Mouse (Mus musculus): ENCODE data around the gene Cdx4. TPM values are rescaled to one million over a fixed set of nuclear protein-coding genes. Genes with fewer than 3 reads are reported as not detected.

Cdx4 gene
- 0.10 TPM in 1 of 2 replicates, not detected in the other for polyA plus RNA-seq (2015; fragmentation: Nextera tagmentation; extraction: Ambion mirVana)

- H3K27me3 ChIP-seq (ENCODE audit: control insufficient read depth, insufficient read depth, low read depth, low read length), result peaks cover 52% of the 10 kb centered on the region
- H3K27ac ChIP-seq (ENCODE audit: low read length), result no peak within 1 kb of the TSS
- peak within 1 kb of the TSS; percentile 11; the same call in 1 of the 2 replicates for H3K4me2 ChIP-seq (ENCODE audit: low read depth, low read length)
- no peak within 1 kb of the TSS for H3K9ac ChIP-seq (ENCODE audit: low read length)
- peak within 1 kb of the TSS; percentile 18 for H3K4me3 ChIP-seq (ENCODE audit: low read length)
- H3K4me1 ChIP-seq (replicated peaks; ENCODE audit: control insufficient read depth, insufficient read depth, low read length), result no peaks in the 10 kb centered on the region
- H3K9me3 ChIP-seq (ENCODE audit: control insufficient read depth, low read length), result no peaks in the 10 kb centered on the region
- no peak for ATAC-seq (ENCODE audit: low read depth)
- WGBS, result 10% methylated on average over 13 of the region's 13 CpGs
- H3K36me3 ChIP-seq (ENCODE audit: control insufficient read depth, insufficient read depth, low read length), result no peaks in the 10 kb centered on the region
These were observed at the start of gene Cdx4 for GRCm38 (mm10) chrX:103321146-103321545. Gene Cdx4, plus strand, starts transcription at chrX:103321398.

- no peaks in the 10 kb centered on the region for H3K4me1 ChIP-seq (replicated peaks; ENCODE audit: control insufficient read depth, insufficient read depth, low read length)
- peaks cover 2% of the 10 kb centered on the region; the same call in 1 of the 2 replicates for H3K27me3 ChIP-seq (ENCODE audit: control insufficient read depth, insufficient read depth, low read depth, low read length)
- H3K36me3 ChIP-seq (ENCODE audit: control insufficient read depth, insufficient read depth, low read length), result no peaks in the 10 kb centered on the region
- no peak overlapping the region for H3K4me2 ChIP-seq (ENCODE audit: low read depth, low read length)
- no peak overlapping the region for H3K4me3 ChIP-seq (ENCODE audit: low read length)
- WGBS, result 84% methylated on average over 4 of the region's 5 CpGs
- no peak overlapping the region for H3K9ac ChIP-seq (ENCODE audit: low read length)
- no peak overlapping the region for H3K27ac ChIP-seq (ENCODE audit: low read length)
- no peaks in the 10 kb centered on the region for H3K9me3 ChIP-seq (ENCODE audit: control insufficient read depth, low read length)
- ATAC-seq (ENCODE audit: low read depth), result no peak
These were observed 46.9 kb upstream of the Cdx4 start for GRCm38 (mm10) chrX:103274325-103274724.

- Histone ChIP-seq H3K4me3 (ENCODE audit: low read length) (no peak overlapping the region), H3K9ac (ENCODE audit: low read length) (no peak overlapping the region), H3K4me1 (replicated peaks; ENCODE audit: control insufficient read depth, insufficient read depth, low read length) (no peaks in the 10 kb centered on the region; the same call in none of the 2 replicates), H3K27ac (ENCODE audit: low read length) (peak overlapping the region; percentile 59), H3K9me3 (ENCODE audit: control insufficient read depth, low read length) (no peaks in the 10 kb centered on the region), H3K27me3 (ENCODE audit: control insufficient read depth, insufficient read depth, low read depth, low read length) (peaks cover 15% of the 10 kb centered on the region), H3K36me3 (ENCODE audit: control insufficient read depth, insufficient read depth, low read length) (no peaks in the 10 kb centered on the region), H3K4me2 (ENCODE audit: low read depth, low read length) (no peak overlapping the region)
- peak; percentile 81 for ATAC-seq (ENCODE audit: low read depth)
- WGBS, result 24% methylated on average over 4 of the region's 4 CpGs
These were observed 34.1 kb upstream of the Cdx4 start for GRCm38 (mm10) chrX:103286899-103287722.

- Histone ChIP-seq H3K27me3 (ENCODE audit: control insufficient read depth, insufficient read depth, low read depth, low read length) (peaks cover 15% of the 10 kb centered on the region), H3K9me3 (ENCODE audit: control insufficient read depth, low read length) (no peaks in the 10 kb centered on the region), H3K4me3 (ENCODE audit: low read length) (no peak overlapping the region), H3K36me3 (ENCODE audit: control insufficient read depth, insufficient read depth, low read length) (no peaks in the 10 kb centered on the region), H3K4me2 (ENCODE audit: low read depth, low read length) (no peak overlapping the region), H3K9ac (ENCODE audit: low read length) (no peak overlapping the region), H3K4me1 (replicated peaks; ENCODE audit: control insufficient read depth, insufficient read depth, low read length) (no peaks in the 10 kb centered on the region; the same call in none of the 2 replicates), H3K27ac (ENCODE audit: low read length) (peak overlapping the region; percentile 43)
- WGBS, result 35% methylated on average over 10 of the region's 10 CpGs
- ATAC-seq (ENCODE audit: low read depth), result no peak
These were observed 33.3 kb upstream of the Cdx4 start for GRCm38 (mm10) chrX:103287846-103288377.

- Histone ChIP-seq H3K36me3 (ENCODE audit: control insufficient read depth, insufficient read depth, low read length) (no peaks in the 10 kb centered on the region), H3K4me3 (ENCODE audit: low read length) (0 out of 2 replicates have a peak overlapping the region, but pooled peaks have one; percentile 9), H3K4me2 (ENCODE audit: low read depth, low read length) (peak overlapping the region; percentile 48), H3K27me3 (ENCODE audit: control insufficient read depth, insufficient read depth, low read depth, low read length) (peaks cover 15% of the 10 kb centered on the region), H3K27ac (ENCODE audit: low read length) (no peak overlapping the region), H3K9ac (ENCODE audit: low read length) (no peak overlapping the region), H3K4me1 (replicated peaks; ENCODE audit: control insufficient read depth, insufficient read depth, low read length) (no peaks in the 10 kb centered on the region; the same call in none of the 2 replicates), H3K9me3 (ENCODE audit: control insufficient read depth, low read length) (no peaks in the 10 kb centered on the region)
- ATAC-seq (ENCODE audit: low read depth), result peak; percentile 74
- WGBS, result 18% methylated on average over 25 of the region's 25 CpGs
These were observed 32.5 kb upstream of the Cdx4 start for GRCm38 (mm10) chrX:103288485-103289330.

- H3K4me3 ChIP-seq (ENCODE audit: low read length), result no peak overlapping the region
- WGBS, result 53% methylated on average over 4 of the region's 4 CpGs
- no peak overlapping the region for H3K9ac ChIP-seq (ENCODE audit: low read length)
- ATAC-seq (ENCODE audit: low read depth), result no peak
- no peak overlapping the region for H3K27ac ChIP-seq (ENCODE audit: low read length)
- H3K36me3 ChIP-seq (ENCODE audit: control insufficient read depth, insufficient read depth, low read length), result no peaks in the 10 kb centered on the region
- H3K27me3 ChIP-seq (ENCODE audit: control insufficient read depth, insufficient read depth, low read depth, low read length), result peaks cover 9% of the 10 kb centered on the region
- no peaks in the 10 kb centered on the region for H3K9me3 ChIP-seq (ENCODE audit: control insufficient read depth, low read length)
- H3K4me1 ChIP-seq (replicated peaks; ENCODE audit: control insufficient read depth, insufficient read depth, low read length), result no peaks in the 10 kb centered on the region
- H3K4me2 ChIP-seq (ENCODE audit: low read depth, low read length), result no peak overlapping the region
These were observed 22.3 kb upstream of the Cdx4 start for GRCm38 (mm10) chrX:103298937-103299336.

- no peak for ATAC-seq (ENCODE audit: low read depth)
- Histone ChIP-seq H3K4me1 (replicated peaks; ENCODE audit: control insufficient read depth, insufficient read depth, low read length) (no peaks in the 10 kb centered on the region), H3K9ac (ENCODE audit: low read length) (no peak overlapping the region)
These were observed 12.9 kb upstream of the Cdx4 start for GRCm38 (mm10) chrX:103308262-103308661.

GRCm38 (mm10) chrX:103311723-103312122 lies 9.5 kb upstream of the Cdx4 start:
- Histone ChIP-seq H3K9ac (ENCODE audit: low read length) (no peak overlapping the region), H3K27ac (ENCODE audit: low read length) (no peak overlapping the region), H3K9me3 (ENCODE audit: control insufficient read depth, low read length) (no peaks in the 10 kb centered on the region), H3K4me3 (ENCODE audit: low read length) (no peak overlapping the region), H3K4me1 (replicated peaks; ENCODE audit: control insufficient read depth, insufficient read depth, low read length) (no peaks in the 10 kb centered on the region), H3K36me3 (ENCODE audit: control insufficient read depth, insufficient read depth, low read length) (no peaks in the 10 kb centered on the region), H3K4me2 (ENCODE audit: low read depth, low read length) (no peak overlapping the region), H3K27me3 (ENCODE audit: control insufficient read depth, insufficient read depth, low read depth, low read length) (peaks cover 5% of the 10 kb centered on the region; the same call in 1 of the 2 replicates)
- WGBS, result 83% methylated on average over 3 of the region's 3 CpGs
- no peak for ATAC-seq (ENCODE audit: low read depth)

More at GRCm38 (mm10) chrX:103308262-103308661, 12.9 kb upstream of the Cdx4 start:
- Histone ChIP-seq H3K9me3 (ENCODE audit: control insufficient read depth, low read length) (no peaks in the 10 kb centered on the region), H3K4me2 (ENCODE audit: low read depth, low read length) (no peak overlapping the region), H3K4me3 (ENCODE audit: low read length) (no peak overlapping the region), H3K36me3 (ENCODE audit: control insufficient read depth, insufficient read depth, low read length) (no peaks in the 10 kb centered on the region), H3K27me3 (ENCODE audit: control insufficient read depth, insufficient read depth, low read depth, low read length) (peaks cover 8% of the 10 kb centered on the region; the same call in 1 of the 2 replicates), H3K27ac (ENCODE audit: low read length) (no peak overlapping the region)
- 83% methylated on average over 1 of the region's 1 CpGs for WGBS

GRCm38 (mm10) chrX:103314146-103314545 lies 7.1 kb upstream of the Cdx4 start:
- H3K27me3 ChIP-seq (ENCODE audit: control insufficient read depth, insufficient read depth, low read depth, low read length), result peaks cover 12% of the 10 kb centered on the region
- WGBS, result 74% methylated on average over 6 of the region's 6 CpGs
- no peak for ATAC-seq (ENCODE audit: low read depth)
- H3K4me3 ChIP-seq (ENCODE audit: low read length), result no peak overlapping the region
- no peak overlapping the region for H3K27ac ChIP-seq (ENCODE audit: low read length)
- H3K4me1 ChIP-seq (replicated peaks; ENCODE audit: control insufficient read depth, insufficient read depth, low read length), result no peaks in the 10 kb centered on the region
- H3K4me2 ChIP-seq (ENCODE audit: low read depth, low read length), result no peak overlapping the region
- H3K9me3 ChIP-seq (ENCODE audit: control insufficient read depth, low read length), result no peaks in the 10 kb centered on the region
- H3K9ac ChIP-seq (ENCODE audit: low read length), result no peak overlapping the region
- H3K36me3 ChIP-seq (ENCODE audit: control insufficient read depth, insufficient read depth, low read length), result no peaks in the 10 kb centered on the region

Data from lung, embryonic 16.5 days (tissue).